In genomic region chr9:120282461-120283047, GRCm38 (mm10) we compare ENCODE assay signal across 22 mouse cellular contexts. TPM values are rescaled to one million over a fixed set of nuclear protein-coding genes. Genes with fewer than 3 reads are reported as not detected.
"Had no signal": no experiment of that assay in that cellular context is flagged by ENCODE, and none has a peak within 500 bp of the region (broad histone marks: within the 10 kb centered on the region; RNA-seq: fewer than 3 reads in every experiment).

No protein-coding gene starts in this region.

- H3K4me1 ChIP-seq: limb, embryonic 12.5 days; limb, embryonic 15.5 days; megakaryocyte, embryonic 14.5 days; midbrain, embryonic 10.5 days; midbrain, embryonic 13.5 days; neural tube, embryonic 13.5 days; stomach, embryonic 15.5 days had no signal

- H3K36me3 ChIP-seq: limb, embryonic 12.5 days; limb, embryonic 15.5 days; midbrain, embryonic 10.5 days; midbrain, embryonic 13.5 days; neural tube, embryonic 13.5 days; stomach, embryonic 15.5 days had no signal

- H3K4me3 ChIP-seq: limb, embryonic 12.5 days; limb, embryonic 15.5 days; megakaryocyte, embryonic 14.5 days; midbrain, embryonic 10.5 days; midbrain, embryonic 13.5 days; myocyte; neural tube, embryonic 13.5 days; stomach, embryonic 15.5 days had no signal

- H3K27ac ChIP-seq: limb, embryonic 12.5 days; limb, embryonic 15.5 days; liver, embryonic 14.5 days; midbrain, embryonic 10.5 days; midbrain, embryonic 13.5 days; neural tube, embryonic 13.5 days; stomach, embryonic 15.5 days had no signal

- H3K9ac ChIP-seq: limb, embryonic 12.5 days; limb, embryonic 15.5 days; liver, embryonic 14.5 days; liver, postnatal 0 days; lung, embryonic 14.5 days; midbrain, embryonic 13.5 days; neural tube, embryonic 13.5 days; stomach, embryonic 15.5 days had no signal

- DNase-seq: kidney, adult 2 months; kidney, postnatal 10 days; layer of hippocampus, adult 9-11 months; left cerebral cortex, postnatal 4 days; liver, postnatal 0 days; lung, embryonic 14.5 days; lung, postnatal 36 days; retina, postnatal 1 day; right cerebral cortex, postnatal 25 days; spleen, adult 18-20 months; thymus, postnatal 25 days had no signal

- H3K27me3 ChIP-seq: limb, embryonic 15.5 days; neural tube, embryonic 13.5 days; stomach, embryonic 15.5 days had no signal

RNA-seq across cellular contexts. Expression of gene Myrip, which starts 18.8 kb away (rescaled TPM):
- total RNA-seq: monocyte, adult 5-6 weeks; neutrophil, adult 5-6 weeks had no signal
